Mouse (Mus musculus): ENCODE measurements at regions not wholly inside any gene's neighbourhood (a gene's known extent, or its start where the extent isn't known, plus 50 kb on each side); places are given as distances from the start of the nearest gene placed in this dataset.
"Not testable (repeated sequence)": the region's sequence is repeated elsewhere in the genome, so short reads cannot be mapped to it uniquely, and the experiment has no call there.

DNA sequence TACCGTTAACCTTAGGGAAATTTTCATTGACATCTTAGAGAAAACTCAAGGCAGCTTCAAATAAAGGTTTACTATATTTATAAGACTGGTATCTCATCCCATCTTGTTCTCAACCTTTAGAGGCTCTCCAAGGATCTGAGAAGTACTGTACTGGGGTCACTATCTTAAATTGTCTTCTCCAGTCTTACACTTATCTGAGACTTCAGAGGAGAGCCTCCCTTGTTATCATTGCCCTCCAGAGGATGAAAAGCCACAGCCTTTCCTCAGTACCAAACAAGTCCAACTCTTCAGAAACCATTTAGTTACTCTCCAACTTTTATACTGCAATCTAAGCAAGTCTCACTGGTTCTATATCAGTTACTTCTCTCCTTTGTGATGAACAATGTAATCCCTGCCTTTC lies 376.3 kb downstream of the Fbxo8 start:
- DNase-seq (ENCODE audit: low spot score in 2 of 2) = no peak

DNA sequence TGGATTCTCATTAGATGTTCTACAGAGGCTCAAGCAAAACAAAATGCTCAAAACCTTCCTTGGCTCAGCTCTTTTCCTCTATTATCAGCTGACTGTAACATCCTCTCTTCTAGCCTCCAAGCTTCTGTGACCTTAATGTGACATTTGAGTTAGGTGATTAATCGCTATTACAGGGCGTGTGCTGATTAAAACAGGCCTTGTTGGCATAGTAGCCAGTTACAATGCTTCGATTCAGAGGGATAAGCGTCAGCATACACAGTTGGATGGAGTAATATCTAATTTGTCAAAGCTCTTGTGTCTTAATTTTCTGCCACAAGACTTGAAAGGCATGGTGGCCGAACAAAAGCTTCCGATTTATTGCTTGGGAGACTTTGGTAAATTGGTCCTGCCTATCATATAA lies 378.2 kb downstream of the Fbxo8 start:
- DNase-seq (ENCODE audit: low spot score in 2 of 2) = no peak

DNA sequence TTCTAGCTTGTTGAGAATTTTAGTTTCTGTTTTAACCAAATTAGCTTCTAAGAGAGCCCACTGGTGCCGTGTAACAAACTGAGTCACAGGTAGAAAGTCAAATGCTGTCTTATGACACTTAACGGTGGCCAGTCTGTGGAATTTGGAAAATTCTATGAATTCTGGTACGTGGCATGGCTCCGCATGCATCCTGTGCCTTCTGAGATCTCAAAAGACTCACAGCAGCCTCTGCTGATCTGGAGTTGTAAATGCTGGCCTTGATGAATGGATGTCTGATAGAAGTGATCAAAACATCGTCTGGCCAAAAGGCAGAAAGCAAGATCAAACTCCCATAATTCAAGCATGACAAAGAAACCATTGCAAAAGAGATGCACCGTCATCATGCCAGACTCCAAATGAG lies 381.5 kb downstream of the Fbxo8 start:
- DNase-seq (ENCODE audit: low spot score in 2 of 2) = no peak

DNA sequence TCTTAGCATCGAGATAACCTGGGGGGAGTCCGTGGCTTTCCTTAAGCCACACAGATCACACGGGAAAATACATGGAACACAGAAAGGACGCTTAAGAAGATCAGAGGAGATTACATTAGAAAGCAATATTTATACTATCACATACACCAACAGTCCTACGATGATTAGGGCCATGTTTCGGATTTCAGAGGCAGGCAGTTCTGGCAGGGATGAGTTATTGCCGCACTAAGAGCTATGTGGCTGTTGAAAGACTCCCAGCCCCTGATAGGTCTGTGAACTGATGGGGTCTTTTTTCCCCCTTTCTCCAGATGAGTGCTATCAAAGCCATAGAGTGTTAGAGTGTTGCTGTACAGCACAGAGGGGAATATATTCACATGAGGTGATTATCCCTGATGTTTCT lies 358.6 kb upstream of the Hand2 start:
- DNase-seq (ENCODE audit: low spot score in 2 of 2) = no peak

DNA sequence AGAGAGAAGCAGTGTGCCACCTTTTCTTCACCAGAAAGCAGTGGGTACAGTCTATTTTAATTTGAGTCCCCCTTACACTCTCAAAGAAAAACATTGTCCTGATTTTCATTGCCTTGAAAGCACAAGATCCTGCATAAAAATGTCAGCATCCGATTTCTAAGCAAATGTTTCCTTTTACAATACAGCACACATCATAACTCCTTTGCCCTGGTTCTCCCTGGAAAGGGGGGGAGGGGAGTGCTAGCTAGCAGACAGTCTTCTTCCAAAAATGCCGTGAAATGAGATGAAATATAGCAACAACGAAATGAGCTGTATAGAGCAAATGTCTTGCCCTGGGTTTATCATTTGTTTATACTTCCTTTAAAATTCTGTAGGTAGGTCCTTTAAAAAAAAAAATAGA lies 350.5 kb upstream of the Hand2 start:
- no peak for DNase-seq (ENCODE audit: low spot score in 2 of 2)

DNA sequence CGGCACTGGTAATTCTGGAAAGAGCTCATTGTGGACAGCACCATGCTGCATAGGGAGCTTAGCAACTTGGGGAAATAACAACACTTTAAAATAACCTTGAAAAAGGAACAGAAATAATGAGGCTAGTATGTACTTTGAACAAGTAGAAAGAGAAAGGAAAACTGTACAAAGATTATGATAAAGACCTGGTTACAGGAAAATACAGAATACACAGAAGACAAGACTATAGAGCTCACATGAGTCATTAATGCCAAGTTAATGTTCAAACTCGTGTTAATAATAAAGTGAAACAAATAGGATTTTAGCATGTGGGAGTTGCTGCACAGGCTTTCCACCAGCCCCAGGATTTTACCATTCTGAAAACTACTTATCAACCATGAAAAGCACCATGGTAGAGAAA lies 341.8 kb upstream of the Hand2 start:
- DNase-seq (ENCODE audit: low spot score in 2 of 2) = no peak

DNA sequence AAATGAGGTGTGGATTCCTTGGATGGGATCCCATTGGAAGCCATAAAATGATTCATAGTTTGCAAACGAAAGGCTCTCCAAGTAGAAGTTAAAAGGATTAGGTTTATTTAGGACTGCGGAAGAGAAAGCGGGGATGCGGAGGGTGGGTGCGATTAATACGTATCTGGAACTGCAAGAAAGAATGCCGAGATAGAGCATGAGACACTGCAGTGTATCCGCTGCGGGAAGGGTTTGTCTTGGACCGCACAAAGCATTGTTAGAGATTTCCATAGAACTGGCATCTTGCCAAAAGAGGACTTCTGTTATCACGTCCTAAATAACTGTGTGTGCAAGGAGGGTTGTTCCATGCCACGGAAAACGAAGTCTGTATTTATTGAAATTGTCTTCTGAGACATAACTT lies 341.4 kb upstream of the Hand2 start:
- DNase-seq (ENCODE audit: low spot score in 2 of 2) = no peak

DNA sequence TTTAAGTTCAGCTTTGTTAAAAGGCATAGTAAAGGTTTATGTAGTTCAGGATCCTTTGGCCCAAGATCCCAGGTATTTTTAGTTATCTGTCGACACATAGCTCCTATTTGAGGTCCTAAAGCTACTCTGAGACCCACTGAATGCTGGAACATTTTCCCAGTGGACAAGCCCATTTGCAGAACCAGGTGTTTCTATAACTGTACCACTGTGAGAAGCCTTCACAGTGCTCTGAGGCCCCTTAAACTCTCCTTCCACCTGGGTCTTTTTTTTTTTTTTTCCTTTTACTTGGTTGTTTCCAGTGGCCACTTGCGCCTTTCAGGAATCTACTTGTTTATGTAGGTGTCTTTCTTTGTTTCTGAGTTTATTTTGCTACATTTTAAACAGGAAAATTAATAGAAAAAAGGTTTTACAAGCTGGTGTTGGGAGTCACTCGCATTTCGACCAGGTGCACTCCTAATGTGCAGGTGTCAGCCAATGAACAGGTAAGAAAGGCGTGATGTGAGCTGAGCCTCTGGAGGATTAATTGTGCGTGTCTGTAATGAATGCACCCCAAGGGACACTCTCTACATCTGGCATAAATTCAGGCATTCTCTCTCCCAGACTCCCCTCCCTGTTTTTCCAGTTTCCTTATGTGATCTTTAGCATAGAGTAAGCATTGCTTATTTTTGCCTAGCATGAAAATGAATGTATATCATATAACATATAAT lies 310.3 kb upstream of the Hand2 start:
- no peak for DNase-seq (ENCODE audit: low spot score in 2 of 2)

DNA sequence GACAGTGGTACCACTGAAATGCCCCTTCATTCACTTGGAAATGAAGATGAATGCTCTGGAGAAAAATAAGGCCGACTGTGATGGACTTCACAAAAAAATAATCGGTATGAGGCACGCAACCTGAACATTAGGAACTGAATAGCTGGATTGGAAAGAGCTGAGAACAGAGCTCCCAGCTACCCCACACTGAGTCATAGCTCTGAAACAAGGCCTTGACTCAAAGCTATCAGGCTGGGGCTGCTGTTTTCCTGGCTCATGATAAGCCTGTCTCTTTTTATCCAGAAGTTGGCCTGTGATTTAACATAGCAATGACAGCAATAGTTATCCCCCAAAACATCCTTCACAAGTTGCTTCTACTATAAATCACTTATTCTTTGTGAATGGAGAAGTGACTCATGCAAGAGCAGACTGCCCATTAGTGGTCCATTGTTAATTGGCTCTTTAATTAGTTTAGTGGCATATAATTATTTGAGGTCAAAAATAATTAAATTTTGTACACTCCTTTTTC lies 306.9 kb upstream of the Hand2 start:
- no peak for DNase-seq (ENCODE audit: low spot score in 2 of 2)

DNA sequence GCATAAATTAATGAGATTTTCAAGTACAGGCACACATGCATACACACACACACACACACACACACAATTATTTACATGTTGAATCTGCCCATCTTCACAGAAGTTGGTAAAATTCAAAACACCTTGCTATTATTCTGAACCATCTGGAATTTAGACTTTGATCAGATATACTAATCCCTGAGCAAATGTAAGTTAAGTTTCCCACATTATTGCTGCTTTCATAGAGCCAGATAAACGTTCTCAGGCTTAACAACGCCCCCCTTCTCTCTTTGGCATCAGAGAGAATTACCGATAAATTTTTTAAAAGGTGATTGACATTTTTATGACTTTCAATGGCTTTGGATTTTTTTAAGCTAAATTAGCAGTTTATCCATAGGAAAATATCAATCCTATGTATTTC lies 304.5 kb upstream of the Hand2 start:
- DNase-seq (ENCODE audit: low spot score in 2 of 2) = no peak

DNA sequence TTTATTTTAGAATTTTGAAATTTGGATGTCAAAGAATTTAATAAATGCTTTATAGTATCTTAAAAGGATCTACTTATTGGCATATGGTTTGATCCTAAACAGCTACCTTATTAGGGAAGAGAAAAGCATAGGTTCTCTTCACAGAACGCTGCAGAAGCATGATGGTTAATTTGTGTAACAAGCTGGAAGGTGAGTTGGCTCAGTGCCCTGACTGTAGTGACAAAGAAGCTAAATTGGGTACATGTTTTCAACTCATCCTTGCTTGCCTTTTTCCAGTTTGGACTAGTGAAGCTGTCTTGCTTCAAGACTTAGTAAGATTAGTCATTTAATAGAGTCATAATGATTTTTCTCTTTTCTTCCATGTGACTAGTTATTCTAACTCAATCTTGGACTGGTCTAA lies 292.7 kb upstream of the Hand2 start:
- DNase-seq (ENCODE audit: low spot score in 2 of 2) = not testable (repeated sequence)

DNA sequence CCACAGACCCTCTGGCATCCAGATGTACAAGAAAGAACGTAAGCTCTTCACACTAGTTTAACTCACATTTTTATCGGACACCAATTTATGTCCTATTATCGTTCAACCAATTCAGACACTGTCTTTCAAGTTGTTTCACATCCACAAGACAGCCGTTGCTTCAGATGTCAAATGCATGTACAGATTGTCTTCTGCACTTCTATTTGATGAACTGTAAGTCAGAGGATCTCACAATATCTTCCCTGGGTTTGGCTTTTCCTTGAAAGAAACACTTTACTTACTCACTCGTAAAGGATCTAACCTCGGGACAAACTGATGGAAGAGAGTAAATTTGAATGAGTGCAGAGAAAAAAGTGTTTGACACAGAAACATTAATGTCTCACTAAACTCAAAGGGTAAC lies 272.3 kb upstream of the Hand2 start:
- DNase-seq (ENCODE audit: low spot score in 2 of 2) = no peak

DNA sequence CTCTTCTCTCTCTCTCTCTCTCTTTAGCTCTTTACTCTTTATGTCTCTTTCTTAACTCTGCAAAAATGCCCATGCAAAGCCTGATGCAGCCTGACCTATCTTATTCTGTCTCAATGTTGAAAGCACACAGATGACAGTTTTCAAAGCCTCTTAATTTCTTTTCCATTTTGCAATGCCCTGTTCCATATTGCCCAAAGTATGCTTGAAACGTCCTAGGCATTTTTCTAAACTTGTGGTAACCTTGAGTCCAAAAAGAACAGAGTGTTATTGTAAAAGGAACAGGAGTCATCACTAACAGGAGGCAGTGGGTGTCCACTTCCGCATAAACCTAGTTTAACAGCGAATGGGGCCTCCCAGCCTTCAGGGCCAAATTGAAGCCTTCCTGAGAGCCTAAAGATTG lies 271.9 kb upstream of the Hand2 start:
- no peak for DNase-seq (ENCODE audit: low spot score in 2 of 2)

DNA sequence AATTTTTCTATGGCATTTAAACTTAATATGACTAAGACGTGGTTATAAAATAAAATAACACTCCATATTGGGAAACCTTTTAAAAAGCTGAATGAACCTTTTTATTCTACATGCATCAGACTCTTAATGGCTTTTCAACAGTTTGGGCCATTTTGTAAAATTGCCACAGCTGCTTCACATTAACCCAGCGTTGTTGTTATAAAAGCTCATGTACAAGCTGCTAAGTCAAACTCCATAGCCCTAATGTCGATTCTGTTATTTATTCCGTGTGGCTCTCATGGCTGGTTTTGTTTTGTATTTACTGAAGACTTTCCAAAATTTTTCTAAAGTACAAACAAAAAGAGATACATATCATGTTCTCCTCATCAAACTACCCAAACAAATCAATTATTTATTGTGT lies 268.1 kb upstream of the Hand2 start:
- no peak for DNase-seq (ENCODE audit: low spot score in 2 of 2)

DNA sequence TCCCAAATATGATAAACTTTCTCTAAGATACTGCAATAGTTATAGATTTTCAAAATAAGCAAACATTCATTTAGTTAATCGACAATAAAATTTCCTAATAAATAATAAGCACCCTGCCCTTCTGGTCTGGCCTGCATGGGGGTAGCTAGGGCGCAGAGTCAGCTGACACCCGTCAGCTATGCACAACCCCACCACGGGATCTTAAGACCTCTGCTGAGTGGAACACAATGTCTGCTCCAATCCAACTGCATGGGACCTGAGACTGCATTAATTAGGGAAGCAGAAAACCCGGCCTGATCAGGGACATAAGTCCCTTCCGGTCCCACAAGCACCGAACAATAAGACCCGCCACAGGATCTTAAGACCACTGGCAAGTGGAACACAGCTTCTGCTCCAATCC lies 243.8 kb upstream of the Hand2 start:
- no peak for DNase-seq (ENCODE audit: low spot score in 2 of 2)

DNA sequence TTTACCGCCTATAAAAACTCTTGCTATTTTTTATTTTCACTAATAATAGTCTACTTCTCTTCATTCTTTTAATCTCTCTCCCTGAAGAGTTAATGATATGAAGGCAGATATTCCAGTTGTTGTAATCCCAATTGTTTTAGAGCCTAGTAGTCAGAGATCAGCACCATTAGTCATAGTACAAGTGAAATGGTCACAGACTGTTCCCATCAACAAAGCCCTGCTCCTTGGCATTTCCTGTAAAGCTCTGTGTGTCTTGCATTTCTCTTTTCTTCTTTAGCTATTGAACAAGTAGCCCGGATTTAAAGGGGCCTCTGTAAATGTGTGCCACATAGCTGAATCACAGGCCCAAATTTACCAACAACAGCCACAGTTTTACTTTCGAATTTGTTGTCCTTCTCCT lies 234.0 kb upstream of the Hand2 start:
- no peak for DNase-seq (ENCODE audit: low spot score in 2 of 2)

DNA sequence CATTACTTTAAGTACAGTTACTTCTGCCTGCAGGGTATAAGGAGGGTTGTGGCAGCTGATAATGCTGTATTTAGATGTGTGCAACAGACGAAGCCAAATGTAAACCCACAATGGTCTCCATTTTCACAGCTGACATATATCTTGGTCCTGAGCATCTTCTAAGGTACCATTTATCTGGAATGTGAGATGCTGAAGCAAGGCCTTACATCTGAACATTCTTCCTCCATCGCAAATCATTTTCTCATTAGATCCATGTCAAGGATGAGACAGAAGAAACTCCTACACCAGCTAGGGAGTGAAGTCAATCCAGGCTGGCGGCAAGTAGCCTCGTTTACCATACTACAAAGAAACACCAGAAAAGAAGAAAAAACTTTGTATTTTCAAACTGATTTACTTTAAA lies 228.4 kb upstream of the Hand2 start:
- no peak for DNase-seq (ENCODE audit: low spot score in 2 of 2)

DNA sequence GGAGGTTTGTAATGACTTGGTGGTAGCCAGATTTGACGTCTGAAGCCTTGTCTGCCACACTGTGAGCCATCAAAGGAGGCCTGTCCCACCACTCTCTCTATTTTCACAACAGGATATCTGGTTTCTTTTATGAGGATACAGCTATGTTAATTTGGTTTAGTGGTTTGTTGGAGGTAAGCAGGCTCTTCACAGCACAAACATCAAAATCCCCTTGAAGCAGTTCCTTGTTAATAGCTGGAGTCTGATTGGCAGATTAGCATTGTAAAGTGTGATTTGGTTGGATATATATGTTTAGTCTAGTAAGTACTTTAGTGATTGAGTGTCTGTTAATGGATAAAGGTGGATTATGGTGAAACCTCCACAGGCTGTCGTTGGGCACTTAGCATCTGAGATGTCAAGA lies 225.6 kb upstream of the Hand2 start:
- no peak for DNase-seq (ENCODE audit: low spot score in 2 of 2)

DNA sequence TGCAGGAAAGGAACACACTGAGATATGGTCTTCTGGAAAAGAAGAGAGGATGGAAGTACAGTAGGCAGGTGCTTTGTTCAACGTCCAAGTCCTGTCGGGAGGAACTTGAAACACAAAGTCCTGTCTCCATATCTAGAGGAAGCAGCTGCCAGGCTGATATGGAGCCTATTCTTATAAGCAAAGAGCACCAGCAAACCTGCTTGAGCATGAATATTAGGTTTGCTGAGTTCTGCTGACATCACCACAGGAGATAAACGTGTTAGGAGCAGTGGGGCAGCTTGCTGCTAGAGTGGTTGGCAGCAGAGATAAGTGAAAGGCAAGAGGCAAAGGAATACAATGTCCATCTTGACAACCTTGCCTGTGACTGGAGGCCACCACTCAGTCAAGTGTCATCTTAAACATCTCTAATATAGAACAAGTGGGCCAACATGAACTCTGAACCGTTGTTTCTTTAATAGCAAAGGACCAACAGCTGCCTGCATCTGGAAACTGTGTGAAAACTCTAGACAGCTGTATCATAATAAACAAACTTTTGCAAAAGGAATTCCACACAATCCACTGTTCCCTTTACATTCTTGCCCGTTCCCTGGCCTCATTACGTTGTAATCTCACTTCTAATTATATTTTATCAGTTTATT lies 209.9 kb upstream of the Hand2 start:
- not testable (repeated sequence) for DNase-seq (ENCODE audit: low spot score in 2 of 2)

DNA sequence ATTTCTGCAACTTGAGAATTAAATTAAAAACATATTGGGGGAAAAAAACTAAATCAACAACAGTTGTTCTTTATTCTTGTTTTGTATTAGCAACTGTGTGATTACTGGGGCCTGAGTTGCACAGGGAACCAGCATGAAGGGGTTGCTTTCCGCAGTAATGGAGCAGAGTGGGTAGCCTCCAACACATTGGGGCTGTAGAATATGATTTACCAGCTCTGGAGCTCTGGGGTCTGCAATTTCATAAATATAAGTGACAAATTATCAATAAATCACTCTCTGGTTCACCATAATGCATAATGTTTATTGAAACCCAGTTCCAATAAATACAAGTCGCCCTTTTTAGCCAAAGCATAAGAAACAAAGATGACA lies 209.4 kb upstream of the Hand2 start:
- DNase-seq (ENCODE audit: low spot score in 2 of 2) = no peak

DNA sequence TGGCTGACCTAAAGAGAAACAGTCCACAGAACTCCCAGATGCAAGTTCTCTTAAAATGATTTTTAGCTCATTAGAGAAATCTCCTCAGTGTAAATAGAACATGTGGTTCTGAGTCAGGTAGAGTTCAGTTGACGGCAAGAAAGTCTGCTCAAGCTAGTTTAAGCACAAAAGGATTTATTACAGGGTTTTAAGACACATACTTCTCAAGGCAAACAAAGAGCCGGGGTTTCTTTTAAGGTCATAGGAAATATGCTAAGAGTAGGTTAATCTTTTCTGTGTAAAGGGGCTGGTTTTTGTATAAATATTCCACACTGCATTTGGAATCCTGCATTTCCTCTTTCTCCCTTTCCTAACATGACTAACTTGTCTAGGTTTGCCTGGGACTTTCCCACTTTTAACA lies 206.9 kb upstream of the Hand2 start:
- DNase-seq (ENCODE audit: low spot score in 2 of 2) = no peak

DNA sequence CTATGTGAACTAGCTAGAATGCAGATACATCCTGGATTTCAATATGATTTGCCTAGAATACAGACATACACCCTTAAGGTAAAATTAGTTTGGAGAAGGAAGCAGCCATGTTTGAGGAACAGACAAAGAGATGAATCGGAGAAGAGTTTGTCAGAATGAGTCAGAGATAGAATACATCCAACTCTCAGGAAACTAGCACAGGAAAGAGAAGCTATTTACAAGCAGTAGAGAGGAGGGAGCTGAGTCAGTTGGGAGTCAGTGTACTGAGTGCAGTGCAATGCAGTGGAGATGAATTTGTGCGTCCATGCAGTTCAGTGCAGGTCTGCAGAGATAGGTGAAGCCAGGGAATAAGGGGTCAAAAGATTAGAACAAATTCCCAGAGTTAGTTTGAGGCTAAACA lies 205.5 kb upstream of the Hand2 start:
- DNase-seq (ENCODE audit: low spot score in 2 of 2) = no peak

DNA sequence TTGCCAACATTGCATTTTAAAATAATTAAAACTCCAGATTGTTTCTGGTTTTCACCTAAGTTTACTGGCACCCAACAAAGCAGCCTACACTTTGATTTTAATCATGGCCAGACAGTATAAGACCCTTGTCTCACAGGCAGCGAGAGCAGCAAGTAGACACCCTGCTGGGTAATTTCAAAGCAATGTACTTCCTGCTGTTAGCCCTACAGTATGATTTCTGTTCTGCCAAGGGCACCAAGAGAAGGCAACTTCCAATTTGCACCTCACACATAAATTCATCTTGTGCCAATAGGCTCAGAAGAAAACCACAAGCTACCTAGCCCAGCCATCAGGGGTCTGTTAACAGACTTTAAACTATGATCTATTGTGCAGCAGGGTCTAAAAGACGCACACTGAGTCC lies 186.7 kb upstream of the Hand2 start:
- DNase-seq (ENCODE audit: low spot score in 2 of 2) = no peak
